Mouse (Mus musculus) hindbrain, embryonic 14.5 days (tissue): ENCODE results near the gene Adcy6. TPM values are rescaled to one million over a fixed set of nuclear protein-coding genes. Genes with fewer than 3 reads are reported as not detected.

Experiments used
- ATAC-seq: fragments of 200-750 bp; cut with Nextera tagmentation; 2 replicates; pipeline ENCODE4 v1.8.0; 2017; ENCODE audit warnings: moderate number of reproducible peaks, mild to moderate bottlenecking, moderate TSS enrichment, moderate library complexity; ENCODE audit not compliant: low FRiP score
- DNase-seq: peaks from one replicate; pipeline ENCODE4 v3.0.0-alpha.2; 2015; ENCODE audit warnings: low spot score
- H3K27ac ChIP-seq: fragments of 300-500 bp; sonication (generic); 2 replicates; pipeline ENCODE4 v1.5.1; 2014; ENCODE audit warnings: mild to moderate bottlenecking, moderate library complexity
- H3K27me3 ChIP-seq: fragments of 300-500 bp; sonication (generic); 2 replicates; pipeline ENCODE4 v1.6.1; 2014; ENCODE audit warnings: mild to moderate bottlenecking, low read length, mixed read lengths; ENCODE audit not compliant: control insufficient read depth, insufficient read depth
- H3K36me3 ChIP-seq: fragments of 300-500 bp; sonication (generic); replicated peaks from 2 replicates; pipeline ENCODE4 v1.6.1; 2014; ENCODE audit not compliant: control insufficient read depth, insufficient read depth
- H3K4me1 ChIP-seq: fragments of 300-500 bp; sonication (generic); replicated peaks from 2 replicates; pipeline ENCODE4 v1.6.1; 2014; ENCODE audit warnings: antibody characterized with exemption, low read length, mixed read lengths; ENCODE audit not compliant: control insufficient read depth, insufficient read depth
- H3K4me2 ChIP-seq: fragments of 300-500 bp; sonication (generic); replicated peaks from 2 replicates; pipeline ENCODE4 v1.6.1; 2014; ENCODE audit warnings: mild to moderate bottlenecking, moderate library complexity
- H3K4me3 ChIP-seq: fragments of 300-500 bp; sonication (generic); replicated peaks from 2 replicates; pipeline ENCODE4 v1.5.1; 2014; ENCODE audit warnings: mild to moderate bottlenecking, low read length
- H3K9ac ChIP-seq: fragments of 300-500 bp; sonication (generic); 2 replicates; pipeline ENCODE4 v1.6.1; 2014
- H3K9me3 ChIP-seq: fragments of 300-500 bp; sonication (generic); 2 replicates; pipeline ENCODE4 v1.6.1; 2016; ENCODE audit warnings: low read length; ENCODE audit not compliant: control insufficient read depth
- WGBS: fragments of 180-500 bp; shearing (Covaris S2); extraction: QIAGEN DNeasy Blood & Tissue Kit; methylation state at CpG from one replicate; pipeline ENCODE4 v1.1.7; 2014; 5-methylcytosine and 5-hydroxymethylcytosine counted together
- polyA plus RNA-seq: library from polyadenylated mRNA; unstranded; fragments of >200 nt; fragmentation: Nextera tagmentation; extraction: Ambion mirVana; gene quantifications from 2 replicates; pipeline ENCODE4 v1.2.1, GENCODE M21; 2014

Gene Adcy6
- polyA plus RNA-seq, 1 experiment from 2014 or later = 11.0 TPM

GRCm38 (mm10) chr15:98617176-98617537, 7.3 kb upstream of the Adcy6 start:
- no peak overlapping the region for H3K4me3 ChIP-seq
- no peak overlapping the region for H3K27ac ChIP-seq
- under 1% methylated on average over 12 of the region's 12 CpGs for WGBS
- H3K9ac ChIP-seq = no peak overlapping the region
- H3K4me2 ChIP-seq = no peak overlapping the region
- H3K4me1 ChIP-seq = no peaks in the 10 kb centered on the region
- H3K9me3 ChIP-seq = no peaks in the 10 kb centered on the region
- H3K27me3 ChIP-seq = no peaks in the 10 kb centered on the region
- no peaks in the 10 kb centered on the region for H3K36me3 ChIP-seq
- peak; percentile 93 for DNase-seq
- ATAC-seq = no peak

- Histone ChIP-seq H3K27ac (no peak overlapping the region), H3K36me3 (no peaks in the 10 kb centered on the region), H3K4me2 (no peak overlapping the region), H3K9me3 (no peaks in the 10 kb centered on the region), H3K27me3 (no peaks in the 10 kb centered on the region), H3K4me1 (no peaks in the 10 kb centered on the region), H3K9ac (no peak overlapping the region), H3K4me3 (no peak overlapping the region)
- WGBS = 47% methylated on average over 20 of the region's 20 CpGs
- ATAC-seq = no peak
- no peak for DNase-seq
Measured at GRCm38 (mm10) chr15:98616362-98617175, 6.7 kb upstream of the Adcy6 start.

GRCm38 (mm10) chr15:98615751-98616150, 5.9 kb upstream of the Adcy6 start:
- Histone ChIP-seq H3K36me3 (no peaks in the 10 kb centered on the region), H3K4me2 (no peak overlapping the region), H3K27ac (no peak overlapping the region), H3K4me3 (no peak overlapping the region), H3K27me3 (no peaks in the 10 kb centered on the region), H3K9me3 (no peaks in the 10 kb centered on the region), H3K4me1 (no peaks in the 10 kb centered on the region), H3K9ac (no peak overlapping the region)
- 61% methylated on average over 6 of the region's 6 CpGs for WGBS
- ATAC-seq (no peak), DNase-seq (no peak)

GRCm38 (mm10) chr15:98614971-98615370, 5.1 kb upstream of the Adcy6 start:
- 42% methylated on average over 6 of the region's 6 CpGs for WGBS
- Histone ChIP-seq H3K27ac (peak overlapping the region; percentile 64; the same call in 1 of the 2 replicates), H3K9ac (no peak overlapping the region), H3K4me2 (no peak overlapping the region), H3K4me1 (no peaks in the 10 kb centered on the region), H3K27me3 (no peaks in the 10 kb centered on the region), H3K36me3 (no peaks in the 10 kb centered on the region), H3K4me3 (no peak overlapping the region), H3K9me3 (no peaks in the 10 kb centered on the region)
- DNase-seq (no peak), ATAC-seq (no peak)

GRCm38 (mm10) chr15:98614551-98614950, 4.7 kb upstream of the Adcy6 start:
- Histone ChIP-seq H3K27me3 (no peaks in the 10 kb centered on the region), H3K9me3 (no peaks in the 10 kb centered on the region), H3K27ac (peak overlapping the region; percentile 64), H3K9ac (no peak overlapping the region), H3K4me2 (no peak overlapping the region; the same call in 1 of the 2 replicates), H3K4me3 (no peak overlapping the region), H3K36me3 (no peaks in the 10 kb centered on the region), H3K4me1 (no peaks in the 10 kb centered on the region)
- 38% methylated on average over 9 of the region's 9 CpGs for WGBS
- DNase-seq (no peak), ATAC-seq (no peak)

GRCm38 (mm10) chr15:98612229-98612628, 2.4 kb upstream of the Adcy6 start:
- Histone ChIP-seq H3K4me2 (no peak overlapping the region), H3K27me3 (no peaks in the 10 kb centered on the region), H3K9ac (no peak overlapping the region), H3K9me3 (no peaks in the 10 kb centered on the region), H3K4me1 (peaks cover 15% of the 10 kb centered on the region), H3K27ac (no peak overlapping the region), H3K36me3 (no peaks in the 10 kb centered on the region), H3K4me3 (no peak overlapping the region)
- DNase-seq (no peak), ATAC-seq (no peak)
- 94% methylated on average over 3 of the region's 3 CpGs for WGBS

GRCm38 (mm10) chr15:98610131-98610633, 306 bp upstream of the Adcy6 start:
- peaks cover 22% of the 10 kb centered on the region for H3K4me1 ChIP-seq
- no peak for DNase-seq

GRCm38 (mm10) chr15:98608784-98609250, 1.1 kb downstream of the Adcy6 start:
- peak overlapping the region; percentile 95 for H3K4me2 ChIP-seq
- peak overlapping the region; percentile 57 for H3K4me3 ChIP-seq
- 2% methylated on average over 8 of the region's 26 CpGs for WGBS
- ATAC-seq (peak; percentile 39), DNase-seq (no peak)
- H3K27me3 ChIP-seq = no peaks in the 10 kb centered on the region
- H3K36me3 ChIP-seq = peaks cover 12% of the 10 kb centered on the region
- peak overlapping the region; percentile 89 for H3K9ac ChIP-seq
- no peaks in the 10 kb centered on the region for H3K9me3 ChIP-seq
- H3K27ac ChIP-seq = peak overlapping the region; percentile 77
- H3K4me1 ChIP-seq = peaks cover 22% of the 10 kb centered on the region

More at GRCm38 (mm10) chr15:98610131-98610633, 306 bp upstream of the Adcy6 start:
- WGBS = 1% methylated on average over 12 of the region's 12 CpGs
- no peaks in the 10 kb centered on the region for H3K27me3 ChIP-seq
- no peaks in the 10 kb centered on the region for H3K9me3 ChIP-seq
- ATAC-seq = no peak
- H3K27ac ChIP-seq = peak overlapping the region; percentile 77; the same call in 1 of the 2 replicates
- peak overlapping the region; percentile 57 for H3K4me3 ChIP-seq
- peak overlapping the region; percentile 89 for H3K9ac ChIP-seq
- 0 out of 2 replicates have a peak, but pooled peaks cover 6% of the 10 kb centered on the region for H3K36me3 ChIP-seq
- H3K4me2 ChIP-seq = peak overlapping the region; percentile 95

- Histone ChIP-seq H3K4me2 (peak overlapping the region; percentile 95), H3K4me1 (peaks cover 25% of the 10 kb centered on the region), H3K9ac (peak overlapping the region; percentile 89), H3K27ac (peak overlapping the region; percentile 77; the same call in 1 of the 2 replicates), H3K9me3 (no peaks in the 10 kb centered on the region), H3K36me3 (peaks cover 18% of the 10 kb centered on the region), H3K4me3 (peak overlapping the region; percentile 57), H3K27me3 (no peaks in the 10 kb centered on the region)
- whole genome bisulfite sequencing = 10% methylated on average over 8 of the region's 10 CpGs
- ATAC-seq (0 out of 2 replicates have a peak, but pooled peaks have one; percentile 1), DNase-seq (no peak)
Measured at GRCm38 (mm10) chr15:98608058-98608783, 1.7 kb downstream of the Adcy6 start.
